Mouse (Mus musculus) Muller cell, postnatal 12 days (primary cell): ENCODE data around the gene Sucla2.

Experiments used
- DNase-seq: peaks from one replicate; pipeline ENCODE4 v3.0.0-alpha.2; 2015; ENCODE audit errors: inconsistent ontology term

Gene Sucla2

GRCm38 (mm10) chr14:73524766-73525448 lies at the start of gene Sucla2:
TSS of gene Sucla2 (plus strand) at chr14:73525319.
- DNase-seq: peak; percentile 96

- DNase-seq: no peak
Observed at GRCm38 (mm10) chr14:73475506-73475905, 49.6 kb upstream of the Sucla2 start.

GRCm38 (mm10) chr14:73476361-73476934 lies 48.7 kb upstream of the Sucla2 start:
- peak; percentile 77 for DNase-seq

- DNase-seq: no peak
Observed at GRCm38 (mm10) chr14:73477077-73477476, 48.0 kb upstream of the Sucla2 start.

GRCm38 (mm10) chr14:73478321-73478720 lies 46.8 kb upstream of the Sucla2 start:
- DNase-seq: no peak

GRCm38 (mm10) chr14:73479771-73480170 lies 45.3 kb upstream of the Sucla2 start:
- DNase-seq: no peak

- no peak for DNase-seq
Observed at GRCm38 (mm10) chr14:73483516-73484229, 41.4 kb upstream of the Sucla2 start.

GRCm38 (mm10) chr14:73484366-73485110 lies 40.6 kb upstream of the Sucla2 start:
- no peak for DNase-seq

- DNase-seq: no peak
Observed at GRCm38 (mm10) chr14:73486641-73487040, 38.5 kb upstream of the Sucla2 start.

- no peak for DNase-seq
Observed at GRCm38 (mm10) chr14:73493356-73493755, 31.8 kb upstream of the Sucla2 start.

GRCm38 (mm10) chr14:73494122-73494521 lies 31.0 kb upstream of the Sucla2 start:
- no peak for DNase-seq

- no peak for DNase-seq
Observed at GRCm38 (mm10) chr14:73495753-73496152, 29.4 kb upstream of the Sucla2 start.

- DNase-seq: no peak
Observed at GRCm38 (mm10) chr14:73501283-73501682, 23.8 kb upstream of the Sucla2 start.

- DNase-seq: no peak
Observed at GRCm38 (mm10) chr14:73501721-73502120, 23.4 kb upstream of the Sucla2 start.

GRCm38 (mm10) chr14:73502591-73503184 lies 22.4 kb upstream of the Sucla2 start:
- DNase-seq: peak; percentile 82

GRCm38 (mm10) chr14:73503237-73503933 lies 21.7 kb upstream of the Sucla2 start:
- no peak for DNase-seq

- DNase-seq: no peak
Observed at GRCm38 (mm10) chr14:73506283-73506682, 18.8 kb upstream of the Sucla2 start.

- DNase-seq: no peak
Observed at GRCm38 (mm10) chr14:73507200-73507599, 17.9 kb upstream of the Sucla2 start.

GRCm38 (mm10) chr14:73507702-73508376 lies 17.3 kb upstream of the Sucla2 start:
- DNase-seq: no peak

- no peak for DNase-seq
Observed at GRCm38 (mm10) chr14:73508630-73509395, 16.3 kb upstream of the Sucla2 start.
